Mouse (Mus musculus): ENCODE data around the gene Tmem170b. TPM values are rescaled to one million over a fixed set of nuclear protein-coding genes. Genes with fewer than 3 reads are reported as not detected.

Tmem170b gene
- total RNA-seq (2021) = 10 to 100 TPM; 20.4 to 21.5 TPM

DNA sequence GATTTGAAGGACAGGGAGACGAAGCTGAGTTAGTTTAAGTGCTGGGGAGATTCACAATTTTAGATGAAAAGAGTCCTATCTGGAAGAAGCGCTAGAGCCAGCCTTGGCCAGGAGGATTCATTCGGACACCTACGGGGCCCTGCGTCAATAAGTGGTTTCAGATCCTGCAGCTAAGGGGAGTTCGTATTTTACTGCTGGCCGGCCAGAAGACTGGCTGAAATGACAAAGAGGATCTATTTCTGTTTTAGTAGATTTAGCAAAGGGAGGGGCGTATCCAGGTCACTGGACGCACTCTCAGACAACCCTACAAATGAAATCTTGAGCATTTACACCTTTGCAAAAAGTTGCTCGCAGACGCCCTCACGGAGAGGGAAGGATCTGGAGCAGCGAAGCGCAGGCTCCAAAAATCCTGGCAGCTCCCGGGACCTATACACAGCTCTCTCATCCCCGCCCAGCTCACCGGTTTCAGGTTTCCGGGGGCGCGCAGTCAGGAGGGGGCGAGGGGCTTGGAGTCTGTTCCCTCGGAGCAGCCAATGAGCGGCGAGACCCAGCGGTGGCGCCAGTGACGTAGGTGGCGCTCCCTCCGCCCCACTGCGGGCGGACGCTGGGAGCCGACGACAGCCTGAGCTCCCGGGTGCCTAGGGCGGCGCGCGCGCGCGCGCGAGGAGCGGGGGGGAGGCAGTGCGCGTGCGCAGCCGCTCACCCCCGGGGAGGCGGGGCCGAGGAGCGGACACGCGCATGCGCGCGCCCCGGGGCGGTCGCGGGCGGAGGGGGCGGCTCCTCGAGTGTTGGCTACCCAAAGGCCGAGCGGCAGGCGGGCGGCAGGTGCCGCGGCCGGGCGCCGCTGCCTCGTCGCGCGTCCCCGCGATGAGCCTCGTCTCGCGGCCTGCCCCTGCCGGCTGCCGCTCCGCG lies at the start of gene Tmem170b:
Gene Tmem170b (plus strand): TSS at position 809 of the 912 bp plus-strand sequence.
- intact Hi-C loops (cut with DNase I) = loop anchor here (10.0 kb wide), 1 partner anchor 1949 kb away; no protein-coding TSS in a partner anchor
- DNase-seq (ENCODE audit: low spot score) = peak; percentile 95

DNA sequence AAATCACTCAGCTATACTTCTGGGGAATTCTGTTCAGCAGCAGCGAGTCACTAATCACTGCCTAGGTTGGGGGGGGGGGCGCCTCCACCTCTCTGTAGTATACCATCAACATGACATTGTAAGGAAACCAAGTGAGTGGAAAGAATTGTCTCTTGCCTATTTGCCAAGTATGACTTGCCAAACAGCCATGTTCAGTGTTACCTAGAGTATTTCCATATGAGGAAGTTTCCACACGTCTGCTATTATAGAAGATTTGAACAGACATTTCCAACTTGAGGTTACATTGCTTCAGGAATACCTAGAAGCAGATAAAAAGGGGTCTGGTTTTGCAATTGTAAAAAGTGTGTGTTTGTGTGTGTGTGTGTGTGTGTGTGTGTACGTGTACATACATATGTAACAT lies 44.7 kb upstream of the Tmem170b start:
- intact Hi-C loops (cut with DNase I) = no loop called here
- no peak for DNase-seq (ENCODE audit: low spot score)

DNA sequence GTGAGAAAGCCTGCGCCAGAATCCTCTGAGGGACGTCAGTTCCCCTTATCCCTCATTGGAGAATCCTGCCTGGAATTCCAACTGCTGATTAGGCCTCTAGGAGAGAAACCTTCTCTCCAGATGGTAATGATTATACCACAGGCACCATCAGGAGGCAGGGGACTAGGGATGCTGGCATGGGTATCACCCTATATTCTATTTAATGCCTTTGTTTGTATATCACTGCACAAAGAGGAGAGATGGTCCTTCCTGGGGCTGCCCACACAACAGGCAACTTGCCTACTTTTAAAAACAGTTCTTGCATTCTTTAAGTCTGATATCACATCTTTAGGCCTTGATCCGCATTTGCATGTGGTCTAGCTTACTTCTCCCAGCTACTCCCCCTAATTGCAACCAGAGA lies 37.3 kb upstream of the Tmem170b start:
- intact Hi-C loops (cut with DNase I) = loop anchor here (5.0 kb wide), 1 partner anchor 91 kb away; no protein-coding TSS in a partner anchor
- no peak for DNase-seq (ENCODE audit: low spot score)

DNA sequence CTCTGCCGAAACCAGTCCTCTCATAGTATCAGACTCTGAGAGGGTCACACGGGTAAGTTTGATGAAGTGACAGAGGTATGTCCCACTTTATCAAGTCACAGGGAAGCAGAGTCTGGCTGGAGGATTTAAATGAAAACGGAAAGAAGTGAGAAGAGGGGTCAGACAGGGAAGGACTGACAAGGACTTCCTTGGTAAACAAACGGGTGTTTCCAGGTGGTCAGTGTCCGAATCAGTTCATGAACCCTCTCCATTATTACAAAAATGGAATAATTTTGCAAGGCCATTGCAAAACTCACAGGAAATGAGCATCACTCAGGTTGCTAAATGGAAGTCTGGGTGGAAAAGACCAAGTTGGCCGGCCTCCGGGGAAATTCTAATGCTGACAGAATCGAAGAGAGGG lies 36.8 kb upstream of the Tmem170b start:
- intact Hi-C loops (cut with DNase I) = loop anchor here (5.0 kb wide), 1 partner anchor 92 kb away; no protein-coding TSS in a partner anchor
- no peak for DNase-seq (ENCODE audit: low spot score)

DNA sequence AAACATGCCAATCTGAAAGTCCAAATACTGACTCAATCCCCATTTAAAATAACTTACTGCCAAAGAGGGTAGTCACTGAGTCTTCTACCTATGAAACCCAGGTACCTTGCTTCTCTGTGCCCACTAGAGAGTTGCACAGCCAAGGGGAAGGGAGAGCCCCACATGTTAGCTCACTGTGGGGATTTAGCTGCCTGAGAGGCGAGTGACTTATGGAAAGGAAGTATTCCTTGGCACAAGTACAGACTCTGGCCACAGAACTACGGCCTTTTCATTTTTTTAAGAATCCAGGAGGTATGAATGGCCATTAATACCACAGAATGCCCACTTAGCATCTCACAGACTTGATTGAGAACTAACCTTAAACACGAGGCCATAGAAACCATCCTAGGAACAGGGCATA lies 35.9 kb upstream of the Tmem170b start:
- intact Hi-C loops (cut with DNase I) = loop anchor here (5.0 kb wide), 2 partner anchors 92 to 212 kb away; no protein-coding TSS in a partner anchor
- no peak for DNase-seq (ENCODE audit: low spot score)

DNA sequence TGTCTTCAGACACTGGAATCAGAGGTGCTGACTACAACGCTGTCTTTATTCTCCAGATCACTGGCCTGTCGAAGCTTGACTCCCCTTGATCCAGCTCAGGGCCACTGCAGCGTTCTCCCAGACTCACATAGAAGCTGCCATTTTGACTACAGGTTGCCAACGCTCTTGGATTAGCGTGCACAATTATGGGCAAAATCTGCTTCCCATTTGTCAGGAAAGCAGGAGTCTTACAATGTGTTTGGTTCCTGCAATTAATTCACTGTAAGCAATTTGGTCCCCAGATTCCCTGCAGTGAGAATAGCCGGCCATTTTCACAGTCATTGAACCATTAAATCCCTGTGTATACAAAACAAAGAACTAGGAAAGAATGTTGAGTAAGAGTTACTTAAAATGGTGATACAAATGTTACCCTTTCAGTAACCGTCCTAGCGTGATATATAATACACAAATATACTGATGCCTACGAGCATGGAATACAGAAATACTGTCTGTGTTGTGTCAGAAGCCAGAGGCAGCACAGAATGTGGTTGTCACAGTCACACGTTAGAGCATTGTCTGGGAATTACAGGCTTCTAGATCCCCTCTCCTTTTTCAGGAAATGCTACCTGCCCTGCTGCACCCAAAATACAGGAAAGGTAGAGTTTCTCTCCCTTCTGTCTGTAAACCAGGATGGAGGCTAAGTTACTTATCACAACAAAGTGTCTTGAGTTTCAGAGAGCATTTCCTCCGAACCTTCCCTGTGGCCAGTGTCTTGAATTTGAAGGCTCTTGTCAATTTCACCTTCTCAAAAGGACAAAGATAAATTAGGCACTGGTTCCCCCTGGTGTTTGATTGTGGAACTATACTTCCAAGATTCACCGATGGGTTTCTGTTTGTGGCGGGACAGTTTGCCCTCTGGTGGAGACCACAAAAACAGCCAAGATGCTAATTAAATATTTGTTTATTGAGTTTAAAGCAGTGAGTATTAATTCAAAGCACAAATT lies 34.0 kb upstream of the Tmem170b start:
- peak; percentile 41 for DNase-seq (ENCODE audit: low spot score)
- intact Hi-C loops (cut with DNase I) = loop anchor here (1.0 to 5.0 kb wide), 4 partner anchors 63 to 288 kb away; no protein-coding TSS in a partner anchor

DNA sequence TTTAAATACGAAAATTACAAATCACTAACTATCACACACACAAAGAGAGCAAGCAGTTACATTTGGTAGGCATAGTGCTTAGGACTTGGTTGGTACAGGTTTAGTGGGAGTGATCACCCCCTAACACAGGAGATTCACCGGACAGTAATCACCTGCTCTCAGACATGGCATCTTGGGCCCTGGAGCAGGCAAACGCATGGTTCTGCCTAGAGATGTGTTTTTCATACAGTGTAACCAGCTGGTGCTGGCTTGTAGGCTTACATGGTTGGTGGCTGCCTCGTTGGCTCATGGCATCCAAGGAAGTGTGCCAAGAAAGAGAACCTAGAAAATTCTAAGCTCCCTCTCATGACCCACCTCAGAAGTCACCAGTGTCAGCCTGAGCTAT lies 33.4 kb upstream of the Tmem170b start:
- no peak for DNase-seq (ENCODE audit: low spot score)
- intact Hi-C loops (cut with DNase I) = loop anchor here (1.0 to 5.0 kb wide), 4 partner anchors 62 to 289 kb away; no protein-coding TSS in a partner anchor

DNA sequence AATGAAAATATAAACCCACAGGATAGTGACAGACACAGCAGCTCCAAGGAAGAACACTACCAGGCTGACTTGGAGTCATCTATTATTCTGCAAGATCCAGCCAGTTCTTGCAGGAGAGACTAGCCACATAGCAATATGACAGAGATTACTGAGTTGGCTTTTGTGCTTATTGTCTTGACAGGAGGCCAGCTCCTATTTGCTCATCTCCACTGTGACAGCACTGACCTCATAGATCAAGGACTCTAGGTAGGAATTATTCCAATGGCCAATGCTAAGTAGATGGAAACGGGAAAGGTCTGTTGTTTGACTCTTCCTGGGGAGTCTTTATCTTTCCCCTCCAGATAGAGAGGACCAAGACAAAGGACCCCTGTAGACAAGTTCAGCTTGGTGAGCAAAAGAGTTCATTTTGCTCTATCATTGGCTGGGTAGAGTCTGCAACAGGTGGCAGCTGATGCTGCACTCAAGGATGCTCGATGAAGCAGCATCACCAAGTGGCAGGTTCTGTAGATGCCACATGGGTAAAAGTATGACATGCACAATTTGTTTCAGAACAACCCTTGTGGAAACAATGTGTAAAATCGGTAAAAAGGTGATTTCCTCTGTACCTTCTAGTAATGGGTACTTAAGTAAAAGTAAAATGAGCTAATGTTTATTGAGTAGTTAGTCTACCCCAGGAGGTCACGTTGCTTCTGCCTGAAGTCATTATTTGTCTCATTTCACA lies 32.4 kb upstream of the Tmem170b start:
- no peak for DNase-seq (ENCODE audit: low spot score)
- intact Hi-C loops (cut with DNase I) = loop anchor here (5.0 kb wide), 1 partner anchor 216 kb away; no protein-coding TSS in a partner anchor

DNA sequence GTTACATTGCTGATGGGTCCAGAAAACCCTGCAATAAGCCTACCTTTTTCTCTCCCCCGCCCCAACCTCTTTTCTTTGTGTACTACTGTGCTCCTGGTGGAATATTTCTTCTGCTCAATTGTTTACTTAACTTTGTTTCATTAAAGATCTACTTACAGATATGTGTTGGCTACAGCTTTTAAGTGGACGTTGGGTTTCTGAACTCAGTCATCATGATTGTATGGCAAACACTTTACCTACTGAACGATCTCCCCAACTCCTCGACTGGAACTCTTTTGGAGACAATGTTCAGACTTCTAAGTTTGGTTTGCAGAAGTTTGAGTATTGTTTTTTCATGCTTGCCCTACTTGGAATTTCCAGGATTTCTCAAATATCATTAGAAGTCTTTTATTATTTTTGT lies 24.6 kb upstream of the Tmem170b start:
- intact Hi-C loops (cut with DNase I) = no loop called here
- no peak for DNase-seq (ENCODE audit: low spot score)

DNA sequence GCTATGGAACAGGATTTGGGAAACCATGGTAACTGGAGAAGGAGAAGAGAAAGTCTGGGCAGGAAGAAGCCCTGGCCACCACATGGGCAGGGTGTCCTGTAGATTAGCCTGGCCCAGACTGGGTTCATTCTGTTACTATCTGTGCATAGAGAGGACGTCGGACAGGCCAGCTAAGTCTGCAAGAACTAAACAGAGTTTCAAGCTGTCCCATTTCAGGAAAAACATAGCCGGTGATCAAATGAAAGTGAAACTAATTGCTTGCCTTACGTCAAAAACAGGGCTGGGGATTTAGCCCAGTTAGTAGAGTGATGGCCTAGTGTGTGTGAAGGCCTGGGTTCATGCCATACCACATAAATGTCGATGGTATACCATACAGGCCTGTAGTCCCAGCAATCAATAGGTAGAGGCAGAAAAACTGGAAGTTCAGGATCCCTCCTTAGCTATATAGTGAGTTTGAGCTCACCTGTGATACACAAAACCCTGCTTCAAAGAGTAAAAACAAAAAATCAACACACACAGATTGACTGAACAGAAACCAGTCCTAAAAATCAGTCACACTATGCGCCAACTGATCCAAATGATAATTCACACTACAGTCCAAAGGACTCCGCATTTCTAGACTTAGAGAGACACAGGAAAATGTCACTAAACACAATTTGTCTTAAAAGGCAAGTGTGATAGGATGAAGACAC lies 21.9 kb upstream of the Tmem170b start:
- no peak for DNase-seq (ENCODE audit: low spot score)
- intact Hi-C loops (cut with DNase I) = no loop called here

DNA sequence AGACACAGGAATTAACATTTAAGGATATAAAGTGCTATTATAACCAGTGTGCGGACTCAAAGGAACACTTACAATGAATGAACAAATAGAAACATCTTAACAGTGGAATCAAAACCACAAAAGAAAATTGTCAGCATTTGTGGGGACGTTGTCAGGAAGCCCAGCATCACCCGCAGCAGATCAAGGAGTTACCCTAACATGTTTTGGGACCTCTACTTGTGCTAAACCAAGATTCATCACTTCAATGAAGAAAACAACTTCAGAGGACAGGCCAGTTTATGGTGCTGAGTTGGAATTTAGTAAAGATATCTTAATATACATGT lies 21.4 kb upstream of the Tmem170b start:
- intact Hi-C loops (cut with DNase I) = no loop called here
- DNase-seq (ENCODE audit: low spot score) = no peak

DNA sequence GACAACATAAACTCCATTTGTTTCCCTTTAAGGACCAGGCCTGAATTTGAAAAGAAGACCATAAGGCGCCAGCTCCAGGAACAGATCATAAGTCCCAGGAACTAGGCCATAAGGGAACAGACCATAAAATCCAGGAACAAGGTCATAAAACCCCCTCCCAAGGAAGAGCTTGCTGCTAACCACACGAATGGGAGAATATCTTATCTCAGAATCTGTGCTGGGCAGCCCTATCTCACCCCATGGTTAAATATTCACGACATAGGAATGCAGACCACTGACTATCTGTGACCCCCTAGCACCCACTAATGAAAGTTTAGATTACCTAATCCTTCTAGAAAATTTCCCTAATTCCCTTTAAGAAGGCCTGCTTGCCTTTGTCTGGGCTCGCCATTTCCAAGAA lies 20.8 kb upstream of the Tmem170b start:
- no peak for DNase-seq (ENCODE audit: low spot score)
- intact Hi-C loops (cut with DNase I) = no loop called here

DNA sequence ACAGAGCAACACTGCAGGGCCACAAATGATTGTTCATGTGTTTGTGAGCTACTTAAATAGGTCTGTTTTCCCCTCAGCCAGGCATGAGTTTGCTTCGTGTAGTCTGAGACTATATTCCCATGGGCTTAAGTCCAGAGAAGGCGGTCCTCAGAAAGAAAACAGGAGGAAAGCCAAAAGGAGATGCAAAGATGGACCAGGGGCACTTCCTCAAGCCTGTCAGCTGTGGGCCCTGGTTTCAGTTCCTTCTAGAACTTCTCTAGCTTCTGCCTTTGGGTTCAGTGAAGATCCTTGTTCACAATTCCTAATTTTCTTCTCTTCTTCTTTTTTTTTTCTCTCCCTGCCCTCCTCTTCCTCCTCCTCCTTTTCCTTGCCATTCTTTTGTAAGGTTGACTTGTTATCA lies 9.0 kb upstream of the Tmem170b start:
- DNase-seq (ENCODE audit: low spot score) = no peak
- intact Hi-C loops (cut with DNase I) = no loop called here

DNA sequence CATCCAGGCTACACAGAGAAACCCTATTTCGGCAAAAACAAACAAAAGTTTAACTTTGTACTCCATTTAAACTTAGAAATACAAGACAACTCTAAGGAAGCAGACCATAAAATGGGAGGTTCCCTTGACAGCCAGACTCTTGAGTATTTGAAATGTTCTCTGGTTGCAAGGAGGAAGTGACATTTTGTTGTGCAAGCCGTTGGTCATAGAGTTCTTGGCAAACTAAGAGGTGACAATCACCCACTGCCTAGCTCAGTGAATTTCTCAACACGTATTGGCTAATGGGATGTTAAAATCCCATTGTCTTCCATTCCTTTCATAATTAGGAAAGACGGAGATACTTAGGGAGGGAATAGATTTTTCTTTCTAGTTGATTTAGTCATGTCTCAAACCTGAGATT lies 5.7 kb upstream of the Tmem170b start:
- DNase-seq (ENCODE audit: low spot score) = no peak
- intact Hi-C loops (cut with DNase I) = loop anchor here (10.0 kb wide), 1 partner anchor 1955 kb away; no protein-coding TSS in a partner anchor

DNA sequence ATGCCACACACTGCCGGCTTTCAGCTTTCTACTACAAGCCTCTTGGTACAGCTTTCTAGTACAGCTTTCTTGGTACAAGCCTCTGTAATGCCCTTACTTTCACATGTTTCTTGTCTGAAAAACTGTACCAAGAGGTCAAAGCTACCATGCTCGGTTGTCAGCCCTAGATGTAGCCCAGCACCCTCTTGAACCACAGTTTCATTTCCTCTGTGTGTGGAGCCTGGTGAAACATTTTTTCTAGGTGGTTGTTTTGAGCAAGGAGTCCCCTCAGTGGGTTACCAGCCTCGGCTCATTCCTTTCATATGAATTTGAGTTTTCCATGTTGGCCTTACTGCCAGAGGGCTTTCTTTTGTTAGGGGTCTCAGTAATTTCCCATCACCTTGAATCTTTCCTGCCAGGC lies 4.7 kb upstream of the Tmem170b start:
- DNase-seq (ENCODE audit: low spot score) = no peak
- intact Hi-C loops (cut with DNase I) = loop anchor here (10.0 kb wide), 1 partner anchor 1954 kb away; no protein-coding TSS in a partner anchor

DNA sequence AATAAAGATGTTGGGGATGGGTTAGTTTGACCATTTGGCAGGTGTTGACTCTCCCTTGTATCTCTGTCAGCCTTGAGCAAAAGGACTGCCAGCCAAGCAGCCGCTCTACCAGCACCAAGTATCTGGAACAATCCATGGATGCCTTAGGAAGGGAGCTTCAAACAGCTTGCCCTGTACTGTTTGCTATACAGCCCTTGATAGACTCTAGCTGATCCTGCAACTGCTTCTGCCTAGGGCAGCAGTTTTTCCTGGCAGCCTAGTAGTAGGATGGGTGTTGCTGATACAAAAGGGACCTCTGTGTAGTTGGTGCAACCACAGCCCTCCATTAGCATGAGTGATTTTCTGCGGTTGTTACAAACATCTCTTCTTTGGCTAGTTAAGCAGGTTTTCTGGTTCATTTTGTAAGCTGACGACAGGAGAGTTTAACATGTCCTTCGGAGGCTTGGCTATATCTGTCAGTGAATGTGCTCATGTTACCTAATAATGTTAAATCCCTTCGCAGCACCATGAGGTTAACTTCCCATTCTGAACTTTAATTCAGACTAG lies 1.7 kb upstream of the Tmem170b start:
- DNase-seq (ENCODE audit: low spot score) = no peak
- intact Hi-C loops (cut with DNase I) = loop anchor here (10.0 kb wide), 1 partner anchor 1951 kb away; no protein-coding TSS in a partner anchor

DNA sequence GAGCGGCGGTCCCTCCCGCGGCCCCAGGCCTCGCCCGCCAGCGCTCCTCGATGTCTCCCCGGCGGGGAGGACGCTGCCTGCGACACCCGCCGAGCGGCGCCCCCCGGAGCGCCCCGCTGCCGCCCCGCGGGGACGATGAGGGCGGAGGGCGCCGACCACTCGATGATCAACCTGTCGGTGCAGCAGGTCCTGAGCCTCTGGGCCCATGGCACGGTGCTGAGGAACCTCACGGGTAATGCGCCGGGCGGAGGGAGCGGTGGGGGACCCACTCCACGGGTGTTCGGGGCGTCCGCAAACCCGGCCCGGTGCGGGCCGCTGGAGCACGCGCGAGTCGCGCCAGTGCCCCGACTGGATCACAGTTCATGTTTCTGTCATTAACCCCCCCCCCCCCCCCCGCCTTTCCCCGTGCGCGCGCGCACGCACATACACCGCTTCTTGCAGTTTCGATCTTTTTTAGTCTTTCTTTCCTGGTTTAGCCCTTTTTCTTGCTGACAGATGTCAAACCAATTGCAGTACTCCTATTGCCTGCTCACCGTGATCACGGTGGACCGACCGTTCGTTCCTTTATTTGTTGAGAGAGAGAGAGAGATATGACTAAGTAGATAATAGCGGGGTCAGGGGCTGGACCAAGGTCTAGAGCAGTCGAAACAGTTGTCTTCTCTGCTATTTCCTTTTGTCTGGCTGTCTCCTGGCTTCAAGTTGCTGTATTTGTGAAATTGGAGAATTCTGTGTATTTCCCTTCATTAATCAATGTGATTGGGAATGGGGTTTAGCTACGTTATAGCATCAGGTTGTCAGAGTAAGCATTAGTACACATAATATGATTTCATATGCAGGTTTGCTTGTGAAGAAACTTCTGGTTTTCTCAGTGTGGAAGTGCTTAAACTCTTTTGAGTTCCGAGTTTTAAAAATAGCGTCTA lies 634 bp downstream of the Tmem170b start:
- peak; percentile 47 for DNase-seq (ENCODE audit: low spot score)
- intact Hi-C loops (cut with DNase I) = loop anchor here (10.0 kb wide), 1 partner anchor 1948 kb away; no protein-coding TSS in a partner anchor

Measured in heart, postnatal 25 days (tissue).